Mouse (Mus musculus) bone marrow macrophage, adult 2 months (primary cell): Measurements from ENCODE around the gene Dusp8. TPM values are rescaled to one million over a fixed set of nuclear protein-coding genes. Genes with fewer than 3 reads are reported as not detected.

Experiments
- H3K27ac ChIP-seq: 2 replicates; pipeline ENCODE4 v1.5.1; 2012; ENCODE audit warnings: low read depth, low read length; ENCODE audit not compliant: insufficient read depth
- H3K4me1 ChIP-seq: 2 replicates; pipeline ENCODE4 v1.6.1; 2012; ENCODE audit warnings: low read length; ENCODE audit not compliant: control insufficient read depth, insufficient read depth
- H3K4me3 ChIP-seq: 2 replicates; pipeline ENCODE4 v1.5.1; 2012; ENCODE audit warnings: mild to moderate bottlenecking, low read length, moderate library complexity; ENCODE audit not compliant: insufficient read depth
- CTCF ChIP-seq: IDR thresholded peaks from 2 replicates; pipeline ENCODE4 v1.5.1; 2012; ENCODE audit warnings: low read depth, mild to moderate bottlenecking, low read length, moderate library complexity
- POLR2A ChIP-seq: IDR thresholded peaks from 2 replicates; pipeline ENCODE4 v1.6.1; 2012; ENCODE audit warnings: mild to moderate bottlenecking, low read depth, low read length, borderline replicate concordance
- polyA plus RNA-seq: library from polyadenylated mRNA; stranded (reverse); fragments of >200 nt; gene quantifications from 2 replicates; pipeline ENCODE4 v1.2.4, GENCODE M21; 2012; ENCODE audit not compliant: missing spikeins, insufficient read depth, insufficient read length

Dusp8 gene
- polyA plus RNA-seq, 1 experiment, result 0.46 TPM

- TF ChIP-seq POLR2A (no peak), CTCF (peak; percentile 56)
- H3K4me3 ChIP-seq, result no peak overlapping the region
- no peaks in the 10 kb centered on the region for H3K4me1 ChIP-seq
Observed at GRCm38 (mm10) chr7:142097776-142098175, 2.1 kb upstream of the Dusp8 start.

GRCm38 (mm10) chr7:142096701-142097100, 1.1 kb upstream of the Dusp8 start:
- TF ChIP-seq CTCF (no peak), POLR2A (no peak)
- no peak overlapping the region for H3K27ac ChIP-seq
- no peaks in the 10 kb centered on the region for H3K4me1 ChIP-seq
- no peak overlapping the region for H3K4me3 ChIP-seq

More at GRCm38 (mm10) chr7:142097776-142098175, 2.1 kb upstream of the Dusp8 start:
- H3K27ac ChIP-seq, result no peak overlapping the region

GRCm38 (mm10) chr7:142094301-142095143, 1.1 kb downstream of the Dusp8 start:
- Histone ChIP-seq H3K27ac (no peak overlapping the region), H3K4me3 (peak overlapping the region; percentile 63), H3K4me1 (no peaks in the 10 kb centered on the region)
- no peak for TF ChIP-seq CTCF
- TF ChIP-seq POLR2A, result no peak

GRCm38 (mm10) chr7:142093696-142094240, 1.9 kb downstream of the Dusp8 start:
- TF ChIP-seq CTCF (no peak), POLR2A (no peak)
- Histone ChIP-seq H3K4me1 (no peaks in the 10 kb centered on the region), H3K27ac (no peak overlapping the region), H3K4me3 (no peak overlapping the region)

GRCm38 (mm10) chr7:142092991-142093390, 2.7 kb downstream of the Dusp8 start:
- Histone ChIP-seq H3K27ac (no peak overlapping the region), H3K4me1 (no peaks in the 10 kb centered on the region; the same call in 1 of the 2 replicates), H3K4me3 (no peak overlapping the region)
- TF ChIP-seq CTCF, result no peak
- TF ChIP-seq POLR2A, result no peak

GRCm38 (mm10) chr7:142091848-142092247, 3.8 kb downstream of the Dusp8 start:
- H3K27ac ChIP-seq, result no peak overlapping the region
- TF ChIP-seq CTCF, result no peak
- TF ChIP-seq POLR2A, result no peak
- H3K4me1 ChIP-seq, result no peaks in the 10 kb centered on the region; the same call in 1 of the 2 replicates
- H3K4me3 ChIP-seq, result no peak overlapping the region

- Histone ChIP-seq H3K4me1 (peaks cover 2% of the 10 kb centered on the region), H3K4me3 (no peak overlapping the region), H3K27ac (no peak overlapping the region)
- TF ChIP-seq CTCF (no peak), POLR2A (no peak)
Observed at GRCm38 (mm10) chr7:142089648-142090447, 5.8 kb downstream of the Dusp8 start.

GRCm38 (mm10) chr7:142088886-142089285, 6.8 kb downstream of the Dusp8 start:
- TF ChIP-seq CTCF (no peak), POLR2A (no peak)
- peaks cover 5% of the 10 kb centered on the region for H3K4me1 ChIP-seq
- no peak overlapping the region for H3K27ac ChIP-seq
- H3K4me3 ChIP-seq, result no peak overlapping the region

GRCm38 (mm10) chr7:142087069-142087652, 8.5 kb downstream of the Dusp8 start:
- TF ChIP-seq CTCF, result no peak
- TF ChIP-seq POLR2A, result no peak
- Histone ChIP-seq H3K4me1 (peaks cover 5% of the 10 kb centered on the region), H3K4me3 (no peak overlapping the region), H3K27ac (no peak overlapping the region)
